Mouse (Mus musculus) ES-E14 (cell line): ENCODE results near the gene Rgs13. TPM values are rescaled to one million over a fixed set of nuclear protein-coding genes. Genes with fewer than 3 reads are reported as not detected.

Experiments
- DNase-seq: peaks from one replicate; pipeline ENCODE4 v3.0.0-alpha.2; 2013; ENCODE audit warnings: low read depth, low spot score
- H3K27ac ChIP-seq: 2 replicates; pipeline ENCODE4 v1.5.1; 2012; ENCODE audit warnings: low read depth, mild to moderate bottlenecking, low read length, moderate library complexity, mixed read lengths; ENCODE audit not compliant: poor library complexity, insufficient read depth, severe bottlenecking
- H3K36me3 ChIP-seq: 2 replicates; pipeline ENCODE4 v1.6.1; 2012; ENCODE audit warnings: mild to moderate bottlenecking, low read length, moderate library complexity, mixed read lengths; ENCODE audit not compliant: control insufficient read depth, poor library complexity, insufficient read depth, severe bottlenecking
- H3K4me1 ChIP-seq, 2 experiments: fragments of 150-350 bp in 1 of 2; sonication (generic) in 1 of 2; 2 replicates each; pipeline ENCODE4 v1.6.1; 2012; ENCODE audit warnings: low read length in 2 of 2, mild to moderate bottlenecking in 1 of 2, mixed read lengths in 1 of 2; ENCODE audit not compliant: control insufficient read depth in 2 of 2, insufficient read depth in 2 of 2, poor library complexity in 1 of 2
- H3K4me3 ChIP-seq, 2 experiments: fragments of 150-350 bp in 1 of 2; sonication (generic) in 1 of 2; 2 replicates each; pipeline ENCODE4 v1.5.1; 2012; ENCODE audit warnings: low read length in 2 of 2, low read depth in 1 of 2, mild to moderate bottlenecking in 1 of 2, mixed read lengths in 1 of 2; ENCODE audit not compliant: insufficient read depth in 1 of 2, poor library complexity in 1 of 2, severe bottlenecking in 1 of 2
- H3K9ac ChIP-seq: 2 replicates; pipeline ENCODE4 v1.6.1; 2012; ENCODE audit warnings: low read depth, mild to moderate bottlenecking, low read length, mixed read lengths; ENCODE audit not compliant: poor library complexity, insufficient read depth, severe bottlenecking
- H3K9me3 ChIP-seq: fragments of 150-350 bp; sonication (generic); 2 replicates; pipeline ENCODE4 v1.6.1; 2012; ENCODE audit warnings: low read depth, mild to moderate bottlenecking, low read length; ENCODE audit not compliant: control insufficient read depth, insufficient read depth
- CHD2 ChIP-seq: IDR thresholded peaks from 2 replicates; pipeline ENCODE4 v1.6.1; 2014; ENCODE audit warnings: mild to moderate bottlenecking, low read depth, low read length, inconsistent platforms
- HCFC1 ChIP-seq: IDR thresholded peaks from 2 replicates; pipeline ENCODE4 v1.6.1; 2012; ENCODE audit warnings: low read length, inconsistent platforms, borderline replicate concordance; ENCODE audit not compliant: insufficient read depth
- MAFK ChIP-seq: IDR thresholded peaks from 2 replicates; pipeline ENCODE4 v1.6.1; 2014; ENCODE audit warnings: mild to moderate bottlenecking, low read depth, low read length, inconsistent platforms; ENCODE audit not compliant: insufficient read depth
- ZC3H11A ChIP-seq: IDR thresholded peaks from 2 replicates; pipeline ENCODE4 v1.6.1; 2012; ENCODE audit warnings: low read depth, mild to moderate bottlenecking, inconsistent platforms, low read length, borderline replicate concordance
- ZNF384 ChIP-seq: IDR thresholded peaks from 2 replicates; pipeline ENCODE4 v1.6.1; 2012; ENCODE audit warnings: low read depth, low read length, inconsistent platforms
- in situ Hi-C, 2 experiments: fragments of 600-800 bp; cut with MboI; formaldehyde crosslinking; loops; one replicate each; pipeline ENCODE4 v1.15.1; 2025; ENCODE audit warnings: low sequenced_read_pairs in 2 of 2, inconsistent platforms in 1 of 2; ENCODE audit not compliant: unreplicated experiment in 2 of 2
- total RNA-seq: library from RNA; depleted of rRNA; stranded (reverse); fragments of 300-350 nt; gene quantifications from 2 replicates; pipeline ENCODE4 v1.2.3, GENCODE M21; 2012

Rgs13 gene
- total RNA-seq, 1 experiment = 0.80 TPM

GRCm38 (mm10) chr1:144202939-144203338 is 25.8 kb upstream of the Rgs13 start:
- H3K4me1 ChIP-seq = no peaks in the 10 kb centered on the region
- no peak for TF ChIP-seq CHD2
- no peak for TF ChIP-seq ZC3H11A
- no peak for TF ChIP-seq HCFC1
- no peak for TF ChIP-seq ZNF384
- TF ChIP-seq MAFK = no peak
- no peaks in the 10 kb centered on the region for H3K36me3 ChIP-seq
- no peak for DNase-seq
- no peaks in the 10 kb centered on the region for H3K9me3 ChIP-seq
- in situ Hi-C loops = no loop called here
- H3K9ac ChIP-seq = no peak overlapping the region
- H3K27ac ChIP-seq = no peak overlapping the region
- H3K4me3 ChIP-seq = no peak overlapping the region

- no peaks in the 10 kb centered on the region for H3K9me3 ChIP-seq
- H3K36me3 ChIP-seq = no peaks in the 10 kb centered on the region
- TF ChIP-seq MAFK (no peak), ZNF384 (no peak), CHD2 (no peak), HCFC1 (no peak), ZC3H11A (no peak)
- no peak overlapping the region for H3K4me3 ChIP-seq
- H3K27ac ChIP-seq = no peak overlapping the region
- no peaks in the 10 kb centered on the region for H3K4me1 ChIP-seq
- H3K9ac ChIP-seq = no peak overlapping the region
- DNase-seq = no peak
- in situ Hi-C loops = no loop called here
Observed at GRCm38 (mm10) chr1:144200496-144200895, 23.3 kb upstream of the Rgs13 start.

- in situ Hi-C loops = no loop called here
- DNase-seq = no peak
Observed at GRCm38 (mm10) chr1:144199538-144199937, 22.4 kb upstream of the Rgs13 start.

GRCm38 (mm10) chr1:144197684-144198083 is 20.5 kb upstream of the Rgs13 start:
- H3K9me3 ChIP-seq = no peaks in the 10 kb centered on the region
- TF ChIP-seq ZNF384 (no peak), MAFK (no peak), ZC3H11A (no peak), CHD2 (no peak), HCFC1 (no peak)
- no peaks in the 10 kb centered on the region for H3K36me3 ChIP-seq
- in situ Hi-C loops = no loop called here
- DNase-seq = peak; percentile 44
- H3K27ac ChIP-seq = no peak overlapping the region
- no peaks in the 10 kb centered on the region for H3K4me1 ChIP-seq
- no peak overlapping the region for H3K4me3 ChIP-seq
- H3K9ac ChIP-seq = no peak overlapping the region

More at GRCm38 (mm10) chr1:144199538-144199937, 22.4 kb upstream of the Rgs13 start:
- Histone ChIP-seq H3K27ac (no peak overlapping the region), H3K9me3 (no peaks in the 10 kb centered on the region), H3K36me3 (no peaks in the 10 kb centered on the region), H3K4me1 (no peaks in the 10 kb centered on the region), H3K9ac (no peak overlapping the region), H3K4me3 (no peak overlapping the region)
- TF ChIP-seq CHD2 (no peak), HCFC1 (no peak), ZC3H11A (no peak), MAFK (no peak), ZNF384 (no peak)
